Comparison of ENCODE assay signal across 8 mouse cellular contexts in the genomic region with DNA sequence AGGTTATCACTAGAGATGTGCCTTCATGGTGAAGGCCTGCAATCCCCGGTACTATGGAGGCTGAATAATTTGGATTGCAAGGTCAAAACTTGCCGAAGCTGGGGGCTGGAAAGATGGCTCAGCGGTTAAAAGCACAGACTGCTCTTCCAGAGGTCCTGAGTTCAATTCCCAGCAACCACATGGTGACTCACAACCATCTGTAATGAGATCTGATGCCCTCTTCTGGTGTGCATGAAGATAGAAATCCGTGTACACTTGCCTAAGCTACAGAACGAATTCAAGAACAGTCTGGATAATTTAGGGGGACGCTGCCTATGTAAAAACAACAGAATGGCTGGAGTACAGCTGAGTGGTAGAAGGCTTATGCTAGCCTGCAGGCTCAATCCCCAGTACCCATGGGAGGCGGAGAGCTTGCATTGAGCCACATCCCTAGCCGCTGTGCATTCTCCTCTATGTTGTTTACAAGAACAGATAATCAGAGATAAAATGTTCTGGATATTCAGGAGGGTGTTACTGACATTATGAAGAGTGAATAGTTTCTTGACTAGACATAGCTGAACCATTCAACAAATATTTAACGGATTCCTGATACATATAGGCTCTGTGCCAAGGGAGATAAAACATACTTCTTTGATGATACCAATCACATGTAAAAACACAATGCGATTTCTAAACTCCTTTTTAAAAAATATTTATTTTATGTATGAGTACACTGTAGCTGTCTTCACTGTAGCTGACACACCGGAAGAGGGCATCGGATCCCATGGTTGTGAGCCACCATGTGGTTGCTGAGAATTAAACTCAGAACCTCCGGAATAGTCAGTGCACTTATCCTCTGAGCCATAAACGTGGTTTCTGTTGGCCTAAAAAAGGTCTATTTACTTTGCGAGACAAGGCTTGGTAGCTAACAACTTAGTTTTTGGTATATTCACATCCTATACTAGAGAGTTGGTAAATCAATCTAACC. TPM values are rescaled to one million over a fixed set of nuclear protein-coding genes. Genes with fewer than 3 reads are reported as not detected.
A peak's percentile ranks its signal among the peaks of the same experiment; 100 is the strongest.
DNase-seq lines count a peak whose midpoint lies in the region; ATAC-seq and TF ChIP-seq lines count a peak whose summit lies in the region.

No protein-coding gene starts in this region.

- TF ChIP-seq EP300 in CH12.LX (IDR thresholded peaks at IDR 0.05; ENCODE audit: low read length) = no peak

- H3K36me3 ChIP-seq in CH12.LX (replicated peaks in 1 of 2; ENCODE audit: control insufficient read depth in 1 of 2, insufficient read depth in 1 of 2, low read length in 1 of 2) = peaks cover 9 to 25% of the 10 kb centered on the region in 2 experiments
- H3K36me3 ChIP-seq in heart, embryonic 13.5 days = peaks cover 23% of the 10 kb centered on the region
- 0 out of 2 replicates have a peak, but pooled peaks cover 4% of the 10 kb centered on the region for H3K36me3 ChIP-seq in midbrain, embryonic 11.5 days (ENCODE audit: control insufficient read depth, insufficient read depth, low read length)

- TF ChIP-seq CTCF in CH12.LX (conservative IDR thresholded peaks at IDR 0.05 in 1 of 2, IDR thresholded peaks at IDR 0.05 in 1 of 2; ENCODE audit: low read depth in 2 of 2, low read length in 2 of 2) = peak in 1 of 2 experiments; percentile 62; a peak in 2 of 4 replicates

- H3K27ac ChIP-seq in CH12.LX (ENCODE audit: insufficient read depth, low read depth) = peak overlapping the region; percentile 77
- H3K27ac ChIP-seq in heart, embryonic 13.5 days (replicated peaks) = peak overlapping the region; percentile 99
- H3K27ac ChIP-seq in midbrain, embryonic 11.5 days (ENCODE audit: low read depth, low read length) = peak overlapping the region; percentile 17; the same call in 1 of the 2 replicates

- no peaks in the 10 kb centered on the region for H3K27me3 ChIP-seq in CH12.LX (replicated peaks)
- no peaks in the 10 kb centered on the region for H3K27me3 ChIP-seq in heart, embryonic 13.5 days (replicated peaks)
- no peaks in the 10 kb centered on the region for H3K27me3 ChIP-seq in midbrain, embryonic 11.5 days (ENCODE audit: control insufficient read depth, insufficient read depth, low read length)

- peaks cover 4 to 35% of the 10 kb centered on the region in 2 experiments; a peak in 2 of 4 replicates for H3K4me1 ChIP-seq in CH12.LX (ENCODE audit: control insufficient read depth in 1 of 2, insufficient read depth in 2 of 2)
- H3K4me1 ChIP-seq in heart, embryonic 13.5 days = peaks cover 44% of the 10 kb centered on the region
- H3K4me1 ChIP-seq in midbrain, embryonic 11.5 days (ENCODE audit: control insufficient read depth, insufficient read depth, low read length) = peaks cover 6% of the 10 kb centered on the region; the same call in 1 of the 2 replicates

- H3K79me2 ChIP-seq in CH12.LX (replicated peaks; ENCODE audit: control insufficient read depth, extremely low read depth, insufficient read depth, poor library complexity, severe bottlenecking) = peaks cover 78% of the 10 kb centered on the region

- peak overlapping the region; percentile 86 for H3K9ac ChIP-seq in CH12.LX (ENCODE audit: insufficient read depth, low read depth)
- H3K9ac ChIP-seq in heart, embryonic 13.5 days = peak overlapping the region; percentile 74
- peak overlapping the region; percentile 60 for H3K9ac ChIP-seq in midbrain, embryonic 11.5 days (ENCODE audit: low read length)

- TF ChIP-seq POLR2A in CH12.LX (IDR thresholded peaks at IDR 0.05; ENCODE audit: low read depth, low read length) = no peak; the same call in 1 of the 2 replicates

- H3K4me2 ChIP-seq in CH12.LX (ENCODE audit: insufficient read depth, low read depth, poor library complexity, severe bottlenecking) = peak overlapping the region; percentile 98
- peak overlapping the region; percentile 75 for H3K4me2 ChIP-seq in heart, embryonic 13.5 days
- H3K4me2 ChIP-seq in midbrain, embryonic 11.5 days = peak overlapping the region; percentile 82

- no peak for TF ChIP-seq RAD21 in CH12.LX (IDR thresholded peaks at IDR 0.05; ENCODE audit: low read depth, low read length)

- dilution Hi-C loops in CH12.LX (cut with MboI; ENCODE audit: extremely low pct_ligation_motif_present, extremely low pct_unique_long_range_greater_than_20kb, low sequenced_read_pairs) = no loop called here

- intact Hi-C loops in left cerebral cortex, postnatal 14 days (cut with DNase I) = loop anchor here (5.0 kb wide), 1 partner anchor 147 kb away; the partner anchor contains the start of gene Dtnb

- peak; percentile 35 for DNase-seq in adrenal gland, postnatal 10 days
- no peak for DNase-seq in adrenal gland, adult 18-20 months (ENCODE audit: low spot score in 2 of 2)
- DNase-seq in CH12.LX (ENCODE audit: extremely low read depth) = peak; percentile 65
- peak; percentile 30 to 33 for DNase-seq in cerebellum, postnatal 36 days
- peak; percentile 57 to 59 for DNase-seq in left cerebral cortex, postnatal 14 days (ENCODE audit: low spot score in 2 of 2)
- DNase-seq in midbrain, embryonic 11.5 days (ENCODE audit: low spot score, missing footprints) = peak; percentile 78
- DNase-seq in ovary, adult 18-20 months (ENCODE audit: low spot score) = no peak

- no peaks in the 10 kb centered on the region for H3K9me3 ChIP-seq in CH12.LX (replicated peaks; ENCODE audit: low read length)
- H3K9me3 ChIP-seq in heart, embryonic 13.5 days = no peaks in the 10 kb centered on the region
- no peaks in the 10 kb centered on the region for H3K9me3 ChIP-seq in midbrain, embryonic 11.5 days (ENCODE audit: control insufficient read depth, low read length)

- H3K4me3 ChIP-seq in CH12.LX (replicated peaks in 1 of 3; ENCODE audit: low read depth in 2 of 3, low read length in 2 of 3, poor library complexity in 1 of 3) = peak overlapping the region; percentile 77 to 99 (median 78)
- peak overlapping the region; percentile 83 for H3K4me3 ChIP-seq in heart, embryonic 13.5 days
- peak overlapping the region; percentile 92 for H3K4me3 ChIP-seq in midbrain, embryonic 11.5 days (ENCODE audit: low read depth, low read length)

- WGBS in heart, embryonic 13.5 days = 37% methylated on average over 15 of the region's 15 CpGs
- WGBS in midbrain, embryonic 11.5 days = 45% methylated on average over 15 of the region's 15 CpGs

- in situ Hi-C loops in CH12.LX (cut with MboI; ENCODE audit: low pct_ligation_motif_present, low pct_unique_long_range_greater_than_20kb, low sequenced_read_pairs) = no loop called here

- ATAC-seq in heart, embryonic 13.5 days (ENCODE audit: extremely low read depth, insufficient number of reproducible peaks, low FRiP score, low TSS enrichment) = no peak
- ATAC-seq in midbrain, embryonic 11.5 days (ENCODE audit: low FRiP score) = peak; percentile 19

TF ChIP-seq in CH12.LX, 34 proteins besides CTCF, POLR2A, EP300 and RAD21:
- TF ChIP-seq SIN3A (IDR thresholded peaks at IDR 0.05; ENCODE audit: low read length) = no peak; the same call in 1 of the 2 replicates
- no peak for TF ChIP-seq NELFE (IDR thresholded peaks at IDR 0.05; ENCODE audit: low read depth, low read length)
- no peak for TF ChIP-seq JUN (IDR thresholded peaks at IDR 0.05; ENCODE audit: insufficient read depth, low read depth, low read length)
- TF ChIP-seq HCFC1 (IDR thresholded peaks at IDR 0.05; ENCODE audit: low read depth, low read length) = 0 out of 2 replicates have a peak, but pooled peaks have one; percentile 6
- TF ChIP-seq JUND (conservative IDR thresholded peaks at IDR 0.05; ENCODE audit: low read depth, low read length) = no peak
- no peak for TF ChIP-seq UBTF (IDR thresholded peaks at IDR 0.05; ENCODE audit: low read depth, low read length)
- TF ChIP-seq GABPA (IDR thresholded peaks at IDR 0.05; ENCODE audit: insufficient replicate concordance, low read depth, low read length) = no peak
- TF ChIP-seq ZMIZ1 (IDR thresholded peaks at IDR 0.05; ENCODE audit: low read depth, low read length) = no peak
- TF ChIP-seq ELF1 (IDR thresholded peaks at IDR 0.05; ENCODE audit: low read depth, low read length) = 0 out of 2 replicates have a peak, but pooled peaks have one; percentile 49
- peak; percentile 83 for TF ChIP-seq MAX (IDR thresholded peaks at IDR 0.05; ENCODE audit: low read length)
- TF ChIP-seq MYC (IDR thresholded peaks at IDR 0.05; ENCODE audit: low read depth, low read length) = peak; percentile 90

RNA-seq across cellular contexts. Expression of gene Asxl2, which starts 1.0 kb away (rescaled TPM):
- total RNA-seq in adrenal gland, postnatal 10 days (2021) = 10 to 100 TPM; 31.6 to 37.7 TPM
- total RNA-seq in adrenal gland, adult 18-20 months (2021) = 10 to 100 TPM; 24.9 to 33.6 TPM
- total RNA-seq in CH12.LX (2012; rRNA removed) (15.2 and 17.2 TPM in 2 replicates), CH12.LX (2014; rRNA removed) (11.6 and 13.7 TPM in 2 replicates)
- polyA plus RNA-seq in CH12.LX (2012; ENCODE audit: insufficient read length, low read depth) = 17.1 and 18.9 TPM in 2 replicates
- 14.2 and 15.2 TPM in 2 replicates for polyA plus RNA-seq in heart, embryonic 13.5 days (2015; fragmentation: Nextera tagmentation; extraction: Ambion mirVana)
- 10 to 100 TPM; 26.3 to 29.7 TPM for total RNA-seq in left cerebral cortex, postnatal 14 days (2021)
- polyA plus RNA-seq in midbrain, embryonic 11.5 days (2014; fragmentation: Nextera tagmentation; extraction: Ambion mirVana) = 13.8 and 17.1 TPM in 2 replicates

Comparison
In these comparisons a context has a peak if more than half of its experiments do, and no peak if none do; other contexts are left out.
1. DNase-seq: peak in adrenal gland, postnatal 10 days (single experiment), CH12.LX (single experiment), cerebellum, postnatal 36 days (2 of 2), left cerebral cortex, postnatal 14 days (2 of 2) and midbrain, embryonic 11.5 days (single experiment); none in adrenal gland, adult 18-20 months (0 of 2) and ovary, adult 18-20 months (single experiment).
2. H3K27ac ChIP-seq: peak in every context shown above with its lines; median percentile 99 in heart, embryonic 13.5 days; 77 in CH12.LX; 17 in midbrain, embryonic 11.5 days.
3. Peak in every context shown above with its lines, with median percentiles within 50 percentile points of each other: H3K4me2 ChIP-seq, H3K4me3 ChIP-seq and H3K9ac ChIP-seq.